ENCODE assay signal across 7 mouse cellular contexts in genomic region chr1:156085770-156086169, GRCm38 (mm10). TPM values are rescaled to one million over a fixed set of nuclear protein-coding genes. Genes with fewer than 3 reads are reported as not detected.
DNase-seq lines count a peak whose midpoint lies in the region; ATAC-seq lines count a peak whose summit lies in the region.

No protein-coding gene starts in this region.

- no peak overlapping the region for H3K9ac ChIP-seq in hindbrain, embryonic 13.5 days

- no peaks in the 10 kb centered on the region for H3K9me3 ChIP-seq in hindbrain, embryonic 13.5 days

- peaks cover 11% of the 10 kb centered on the region for H3K4me1 ChIP-seq in hindbrain, embryonic 13.5 days (replicated peaks)

- H3K4me2 ChIP-seq in hindbrain, embryonic 13.5 days = no peak overlapping the region

- no peak overlapping the region; the same call in 1 of the 2 replicates for H3K27ac ChIP-seq in hindbrain, embryonic 13.5 days

- no peak overlapping the region for H3K4me3 ChIP-seq in hindbrain, embryonic 13.5 days

- WGBS in hindbrain, embryonic 13.5 days = 61% methylated on average over 5 of the region's 5 CpGs

- DNase-seq in ovary, postnatal 14 days (ENCODE audit: low spot score) = peak; percentile 31
- no peak for DNase-seq in ovary, adult 18-20 months (ENCODE audit: low spot score)
- peak; percentile 31 for DNase-seq in T-cell, adult 2 months (ENCODE audit: low spot score)
- peak; percentile 53 for DNase-seq in embryo, embryonic 9.5 days (ENCODE audit: extremely low spot score)
- DNase-seq in lung, postnatal 14 days = peak; percentile 27
- peak; percentile 16 for DNase-seq in right cerebral cortex, postnatal 25 days

- H3K27me3 ChIP-seq in hindbrain, embryonic 13.5 days = no peaks in the 10 kb centered on the region

- peak; percentile 43 for ATAC-seq in hindbrain, embryonic 13.5 days (ENCODE audit: low FRiP score)

- no peaks in the 10 kb centered on the region for H3K36me3 ChIP-seq in hindbrain, embryonic 13.5 days

RNA-seq across cellular contexts. Expression of gene Tor1aip1, which starts 49.5 kb away (rescaled TPM):
- 26.5 and 26.7 TPM in 2 replicates for polyA plus RNA-seq in hindbrain, embryonic 13.5 days (2015; fragmentation: Nextera tagmentation; extraction: Ambion mirVana)

RNA-seq across cellular contexts. Expression of gene Tor1aip2, which starts 50.6 kb away (rescaled TPM):
- 66.9 and 71.8 TPM in 2 replicates for polyA plus RNA-seq in hindbrain, embryonic 13.5 days (2015; fragmentation: Nextera tagmentation; extraction: Ambion mirVana)
